Mouse (Mus musculus): ENCODE results near the gene Olfr222. TPM values are rescaled to one million over a fixed set of nuclear protein-coding genes. Genes with fewer than 3 reads are reported as not detected.

Gene Olfr222
- polyA plus RNA-seq, 1 experiment from 2014 or later = not detected

- no peak for ATAC-seq
- WGBS = 41% methylated on average over 11 of the region's 11 CpGs
- Histone ChIP-seq H3K4me1 (no peaks in the 10 kb centered on the region), H3K36me3 (ENCODE audit: poor library complexity, severe bottlenecking) (no peaks in the 10 kb centered on the region), H3K9me3 (replicated peaks) (no peaks in the 10 kb centered on the region), H3K4me3 (no peak overlapping the region), H3K4me2 (no peak overlapping the region), H3K27me3 (no peaks in the 10 kb centered on the region), H3K9ac (no peak overlapping the region), H3K27ac (no peak overlapping the region)
Observed at GRCm38 (mm10) chr11:59538387-59538786, 37.6 kb downstream of the Olfr222 start.

GRCm38 (mm10) chr11:59537218-59538130 lies 38.6 kb downstream of the Olfr222 start:
- no peaks in the 10 kb centered on the region for H3K4me1 ChIP-seq
- H3K36me3 ChIP-seq (ENCODE audit: poor library complexity, severe bottlenecking) = no peaks in the 10 kb centered on the region
- H3K27ac ChIP-seq = no peak overlapping the region
- H3K4me2 ChIP-seq = no peak overlapping the region
- H3K9ac ChIP-seq = no peak overlapping the region
- H3K4me3 ChIP-seq = no peak overlapping the region
- H3K27me3 ChIP-seq = no peaks in the 10 kb centered on the region
- no peaks in the 10 kb centered on the region for H3K9me3 ChIP-seq (replicated peaks)
- WGBS = 71% methylated on average over 16 of the region's 16 CpGs
- ATAC-seq = no peak

- no peak overlapping the region for H3K4me3 ChIP-seq
- 90% methylated on average over 5 of the region's 5 CpGs for WGBS
- H3K27me3 ChIP-seq = no peaks in the 10 kb centered on the region
- no peaks in the 10 kb centered on the region for H3K36me3 ChIP-seq (ENCODE audit: poor library complexity, severe bottlenecking)
- H3K4me2 ChIP-seq = no peak overlapping the region
- ATAC-seq = no peak
- peaks cover 9% of the 10 kb centered on the region; the same call in 1 of the 2 replicates for H3K4me1 ChIP-seq
- H3K9ac ChIP-seq = no peak overlapping the region
- no peaks in the 10 kb centered on the region for H3K9me3 ChIP-seq (replicated peaks)
- H3K27ac ChIP-seq = no peak overlapping the region
Observed at GRCm38 (mm10) chr11:59531562-59531961, 44.5 kb downstream of the Olfr222 start.

- WGBS = 71% methylated on average over 6 of the region's 6 CpGs
- Histone ChIP-seq H3K27ac (peak overlapping the region; percentile 25; the same call in 1 of the 2 replicates), H3K4me1 (peaks cover 9% of the 10 kb centered on the region; the same call in 1 of the 2 replicates), H3K27me3 (no peaks in the 10 kb centered on the region), H3K9me3 (replicated peaks) (no peaks in the 10 kb centered on the region), H3K4me3 (no peak overlapping the region), H3K36me3 (ENCODE audit: poor library complexity, severe bottlenecking) (no peaks in the 10 kb centered on the region), H3K4me2 (no peak overlapping the region), H3K9ac (peak overlapping the region; percentile 21; the same call in 1 of the 2 replicates)
- ATAC-seq = 0 out of 2 replicates have a peak, but pooled peaks have one; percentile 19
Observed at GRCm38 (mm10) chr11:59530870-59531535, 45.0 kb downstream of the Olfr222 start.

- WGBS = 89% methylated on average over 5 of the region's 5 CpGs
- no peak for ATAC-seq
- no peaks in the 10 kb centered on the region for H3K36me3 ChIP-seq (ENCODE audit: poor library complexity, severe bottlenecking)
- H3K4me2 ChIP-seq = no peak overlapping the region
- H3K9ac ChIP-seq = no peak overlapping the region
- no peaks in the 10 kb centered on the region for H3K27me3 ChIP-seq
- no peaks in the 10 kb centered on the region for H3K9me3 ChIP-seq (replicated peaks)
- H3K4me1 ChIP-seq = peaks cover 9% of the 10 kb centered on the region; the same call in 1 of the 2 replicates
- H3K4me3 ChIP-seq = no peak overlapping the region
- no peak overlapping the region for H3K27ac ChIP-seq
Observed at GRCm38 (mm10) chr11:59530221-59530620, 45.8 kb downstream of the Olfr222 start.

GRCm38 (mm10) chr11:59526472-59527080 lies 49.5 kb downstream of the Olfr222 start, which contains the start of gene Zkscan17:
Zkscan17 (minus strand) TSS chr11:59526751.
- no peak for ATAC-seq
- Histone ChIP-seq H3K4me2 (no peak within 1 kb of the TSS), H3K9me3 (replicated peaks) (no peaks in the 10 kb centered on the region), H3K27ac (no peak within 1 kb of the TSS), H3K36me3 (ENCODE audit: poor library complexity, severe bottlenecking) (no peaks in the 10 kb centered on the region), H3K4me3 (no peak within 1 kb of the TSS), H3K27me3 (no peaks in the 10 kb centered on the region), H3K9ac (no peak within 1 kb of the TSS), H3K4me1 (peaks cover 9% of the 10 kb centered on the region; the same call in 1 of the 2 replicates)
- 52% methylated on average over 8 of the region's 8 CpGs for WGBS

- Histone ChIP-seq H3K4me2 (no peak overlapping the region), H3K27ac (no peak overlapping the region), H3K27me3 (no peaks in the 10 kb centered on the region), H3K36me3 (ENCODE audit: poor library complexity, severe bottlenecking) (no peaks in the 10 kb centered on the region), H3K4me1 (no peaks in the 10 kb centered on the region), H3K9me3 (replicated peaks) (no peaks in the 10 kb centered on the region), H3K9ac (no peak overlapping the region), H3K4me3 (no peak overlapping the region)
- 10% methylated on average over 10 of the region's 10 CpGs for WGBS
- ATAC-seq = no peak
Observed at GRCm38 (mm10) chr11:59525237-59525636, 50.8 kb downstream of the Olfr222 start.

- H3K36me3 ChIP-seq (ENCODE audit: poor library complexity, severe bottlenecking) = no peaks in the 10 kb centered on the region
- no peak for ATAC-seq
- 98% methylated on average over 2 of the region's 2 CpGs for WGBS
- no peak overlapping the region for H3K9ac ChIP-seq
- no peak overlapping the region for H3K27ac ChIP-seq
- H3K4me1 ChIP-seq = no peaks in the 10 kb centered on the region
- H3K27me3 ChIP-seq = no peaks in the 10 kb centered on the region
- no peaks in the 10 kb centered on the region for H3K9me3 ChIP-seq (replicated peaks)
- H3K4me2 ChIP-seq = no peak overlapping the region
- H3K4me3 ChIP-seq = no peak overlapping the region
Observed at GRCm38 (mm10) chr11:59524150-59524549, 51.9 kb downstream of the Olfr222 start.

Other genes with a start within 250 kb of the Olfr222 start
- gene Prss38, start 200.6 kb downstream of the Olfr222 start, polyA plus RNA-seq (2015; fragmentation: Nextera tagmentation; extraction: Ambion mirVana) = not detected in 2 replicates
- 12.5 and 13.0 TPM in 2 replicates for gene Jmjd4, start 126.2 kb downstream of the Olfr222 start, polyA plus RNA-seq (2015; fragmentation: Nextera tagmentation; extraction: Ambion mirVana)
- 239 and 252 TPM in 2 replicates for gene Snap47, start 125.0 kb downstream of the Olfr222 start, polyA plus RNA-seq (2015; fragmentation: Nextera tagmentation; extraction: Ambion mirVana)
- 13.5 and 14.1 TPM in 2 replicates for gene Zfp867, start 103.8 kb downstream of the Olfr222 start, polyA plus RNA-seq (2015; fragmentation: Nextera tagmentation; extraction: Ambion mirVana)
- 20.4 and 23.9 TPM in 2 replicates for gene Zkscan17, start 49.5 kb downstream of the Olfr222 start, polyA plus RNA-seq (2015; fragmentation: Nextera tagmentation; extraction: Ambion mirVana)
- gene Nlrp3, start 34.7 kb downstream of the Olfr222 start, polyA plus RNA-seq (2015; fragmentation: Nextera tagmentation; extraction: Ambion mirVana) = 0.08 and 0.09 TPM in 2 replicates
- not detected in 2 replicates for gene Olfr223, start 17.1 kb upstream of the Olfr222 start, polyA plus RNA-seq (2015; fragmentation: Nextera tagmentation; extraction: Ambion mirVana)
- 37.1 and 40.5 TPM in 2 replicates for gene Mprip, start 85.1 kb upstream of the Olfr222 start, polyA plus RNA-seq (2015; fragmentation: Nextera tagmentation; extraction: Ambion mirVana)
- 1.3 and 2.2 TPM in 2 replicates for gene Pld6, start 211.4 kb upstream of the Olfr222 start, polyA plus RNA-seq (2015; fragmentation: Nextera tagmentation; extraction: Ambion mirVana)
- gene Flcn, start 233.8 kb upstream of the Olfr222 start, polyA plus RNA-seq (2015; fragmentation: Nextera tagmentation; extraction: Ambion mirVana) = 32.2 and 39.6 TPM in 2 replicates

Data from forebrain, embryonic 13.5 days (tissue).